In genomic region chr11:57913801-57914560, GRCm38 (mm10) we compare ENCODE assay signal across 22 mouse cellular contexts.
A peak's percentile ranks its signal among the peaks of the same experiment; 100 is the strongest.
DNase-seq lines count a peak whose midpoint lies in the region; ATAC-seq lines count a peak whose summit lies in the region.
"Had no signal": no experiment of that assay in that cellular context is flagged by ENCODE, and none has a peak within 500 bp of the region (broad histone marks: within the 10 kb centered on the region; RNA-seq: fewer than 3 reads in every experiment).

No protein-coding gene starts in this region.

- H3K4me2 ChIP-seq in heart, embryonic 14.5 days (ENCODE audit: low read length), result no peak overlapping the region
- H3K4me2 ChIP-seq: forebrain, embryonic 13.5 days; hindbrain, embryonic 13.5 days; liver, embryonic 13.5 days; midbrain, embryonic 11.5 days; neural tube, embryonic 13.5 days had no signal

- H3K9me3 ChIP-seq in heart, embryonic 14.5 days (ENCODE audit: control insufficient read depth, low read length), result no peaks in the 10 kb centered on the region
- H3K9me3 ChIP-seq: forebrain, embryonic 13.5 days; hindbrain, embryonic 13.5 days; liver, embryonic 13.5 days; neural tube, embryonic 13.5 days had no signal

- H3K27me3 ChIP-seq in heart, embryonic 14.5 days (ENCODE audit: control insufficient read depth, insufficient read depth, low read length), result no peaks in the 10 kb centered on the region
- H3K27me3 ChIP-seq: forebrain, embryonic 13.5 days; hindbrain, embryonic 13.5 days; neural tube, embryonic 13.5 days had no signal

- H3K4me3 ChIP-seq in heart, embryonic 14.5 days (ENCODE audit: control insufficient read depth in 1 of 2, insufficient read depth in 1 of 2, low read depth in 1 of 2, low read length in 2 of 2), result no peak overlapping the region
- H3K4me3 ChIP-seq: erythroblast, embryonic 14.5 days; forebrain, embryonic 13.5 days; hindbrain, embryonic 13.5 days; left cerebral cortex, adult 2 months; liver, embryonic 13.5 days; neural tube, embryonic 13.5 days had no signal

- ATAC-seq in heart, embryonic 14.5 days (ENCODE audit: insufficient number of reproducible peaks, insufficient read depth, low FRiP score, low read depth), result no peak
- ATAC-seq: forebrain, embryonic 13.5 days; inflammation-experienced regulatory T-cells, adult 6 months had no signal

- no peak overlapping the region; the same call in 1 of the 2 replicates for H3K9ac ChIP-seq in heart, embryonic 14.5 days (ENCODE audit: low read length)
- H3K9ac ChIP-seq: forebrain, embryonic 13.5 days; hindbrain, embryonic 13.5 days; liver, embryonic 13.5 days; neural tube, embryonic 13.5 days had no signal

- 74% methylated on average over 3 of the region's 3 CpGs for WGBS in heart, embryonic 14.5 days

- H3K4me1 ChIP-seq in heart, embryonic 14.5 days (ENCODE audit: control insufficient read depth in 2 of 2, insufficient read depth in 2 of 2, low read length in 2 of 2), result peaks cover 24 to 37% of the 10 kb centered on the region in 2 experiments
- H3K4me1 ChIP-seq: forebrain, embryonic 13.5 days had no signal

- DNase-seq in heart, adult 18-20 months, result no peak
- DNase-seq in urinary bladder, postnatal 25 days (ENCODE audit: low spot score), result peak; percentile 23
- no peak for DNase-seq in urinary bladder, postnatal 10 days (ENCODE audit: low spot score)
- DNase-seq in NIH3T3 (ENCODE audit: low read depth), result peak; percentile 84
- DNase-seq in right cerebral cortex, postnatal 36 days (ENCODE audit: low spot score in 2 of 2), result no peak
- no peak for DNase-seq in spleen, postnatal 36 days (ENCODE audit: low spot score in 2 of 2)
- DNase-seq: adrenal gland, adult 2 months; cerebellum, adult 9-10 months; gastrocnemius, postnatal 25 days; heart, postnatal 10 days; kidney, postnatal 4 days; layer of hippocampus, adult 9-11 months; liver, embryonic 13.5 days; right cerebral cortex, adult 18-20 months had no signal

- peak overlapping the region; percentile 6 to 55; a peak in 2 of 4 replicates for H3K27ac ChIP-seq in heart, embryonic 14.5 days (replicated peaks in 1 of 2; ENCODE audit: control insufficient read depth in 1 of 2, insufficient read depth in 1 of 2, low read depth in 2 of 2, low read length in 2 of 2)
- H3K27ac ChIP-seq: forebrain, embryonic 13.5 days; hindbrain, embryonic 13.5 days; left cerebral cortex, adult 2 months; liver, embryonic 13.5 days; neural tube, embryonic 13.5 days had no signal

- no peaks in the 10 kb centered on the region for H3K36me3 ChIP-seq in heart, embryonic 14.5 days (ENCODE audit: control insufficient read depth, insufficient read depth, low read length)
- H3K36me3 ChIP-seq: hindbrain, embryonic 13.5 days; liver, embryonic 13.5 days; neural tube, embryonic 13.5 days had no signal

Comparison
In these comparisons a context has a peak if more than half of its experiments do, and no peak if none do; other contexts are left out.
1. DNase-seq: peak in urinary bladder, postnatal 25 days (single experiment) and NIH3T3 (single experiment); none in heart, adult 18-20 months (0 of 2), urinary bladder, postnatal 10 days (single experiment), right cerebral cortex, postnatal 36 days (0 of 2) and spleen, postnatal 36 days (0 of 2).